In the genomic region with DNA sequence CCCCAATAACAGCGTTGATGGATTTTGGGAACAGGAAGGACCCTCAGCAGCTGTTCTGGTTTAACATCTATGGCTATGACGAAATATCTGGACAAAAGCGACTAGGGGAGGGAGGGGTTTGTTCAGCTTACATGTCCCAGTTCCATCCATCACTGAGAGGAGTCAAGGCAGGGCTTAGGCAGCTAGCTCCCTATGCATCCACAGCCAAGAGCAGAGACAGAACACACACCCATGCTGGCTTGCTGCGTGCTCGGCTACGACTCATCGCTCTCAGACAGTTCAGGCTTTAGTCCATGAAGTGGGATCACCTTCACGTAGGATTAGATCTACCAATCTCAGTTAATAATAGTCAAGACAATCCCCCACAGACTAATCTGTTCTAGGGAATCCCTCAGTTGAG, we compare ENCODE assay signal across 14 mouse cellular contexts.
"Had no signal": no experiment of that assay in that cellular context is flagged by ENCODE, and none has a peak within 500 bp of the region (broad histone marks: within the 10 kb centered on the region; RNA-seq: fewer than 3 reads in every experiment).

No protein-coding gene starts in this region.

- H3K9me3 ChIP-seq: liver, embryonic 13.5 days; midbrain, embryonic 12.5 days; midbrain, embryonic 15.5 days; neural tube, embryonic 12.5 days; neural tube, embryonic 15.5 days had no signal

- H3K4me1 ChIP-seq: liver, embryonic 13.5 days; neural tube, embryonic 12.5 days had no signal

- ATAC-seq: intestine, postnatal 0 days; midbrain, embryonic 15.5 days had no signal

- DNase-seq: kidney, adult 2 months; kidney, postnatal 25 days; layer of hippocampus, adult 9-11 months; liver, embryonic 13.5 days; lung, adult 2 months; thymus, adult 18-20 months; thymus, postnatal 36 days had no signal

- H3K4me3 ChIP-seq: layer of hippocampus, adult 2 months; liver, embryonic 13.5 days; midbrain, embryonic 12.5 days; midbrain, embryonic 15.5 days; neural tube, embryonic 12.5 days; neural tube, embryonic 15.5 days had no signal

- H3K36me3 ChIP-seq: liver, embryonic 13.5 days; midbrain, embryonic 12.5 days; midbrain, embryonic 15.5 days; neural tube, embryonic 12.5 days; neural tube, embryonic 15.5 days had no signal

- H3K27ac ChIP-seq: kidney, postnatal 0 days; layer of hippocampus, adult 2 months; liver, embryonic 13.5 days; midbrain, embryonic 12.5 days; midbrain, embryonic 15.5 days; neural tube, embryonic 12.5 days; neural tube, embryonic 15.5 days had no signal

- H3K4me2 ChIP-seq: liver, embryonic 13.5 days; midbrain, embryonic 12.5 days; midbrain, embryonic 15.5 days; neural tube, embryonic 12.5 days; neural tube, embryonic 15.5 days had no signal

- H3K27me3 ChIP-seq: midbrain, embryonic 12.5 days; midbrain, embryonic 15.5 days; neural tube, embryonic 12.5 days; neural tube, embryonic 15.5 days had no signal

- H3K9ac ChIP-seq: liver, embryonic 13.5 days; midbrain, embryonic 12.5 days; midbrain, embryonic 15.5 days; neural tube, embryonic 12.5 days; neural tube, embryonic 15.5 days had no signal
